Mouse (Mus musculus) limb, embryonic 14.5 days (tissue): ENCODE data around the gene Ifih1. TPM values are rescaled to one million over a fixed set of nuclear protein-coding genes. Genes with fewer than 3 reads are reported as not detected.
A peak's percentile ranks its signal among the peaks of the same experiment; 100 is the strongest.

Source experiments
- ATAC-seq: fragments of 200-750 bp; cut with Nextera tagmentation; 2 replicates; pipeline ENCODE4 v1.8.0; 2017; ENCODE audit warnings: low read depth, moderate number of reproducible peaks, moderate TSS enrichment; ENCODE audit not compliant: low FRiP score
- DNase-seq: peaks from one replicate; pipeline ENCODE4 v3.0.0-alpha.2; 2015; ENCODE audit warnings: low spot score
- H3K27ac ChIP-seq: fragments of 300-500 bp; sonication (generic); replicated peaks from 2 replicates; pipeline ENCODE4 v1.5.1; 2014; ENCODE audit warnings: low read depth, mild to moderate bottlenecking, low read length, moderate library complexity, mixed read lengths
- H3K27me3 ChIP-seq: fragments of 300-500 bp; sonication (generic); 2 replicates; pipeline ENCODE4 v1.6.1; 2014; ENCODE audit warnings: low read length, mixed read lengths; ENCODE audit not compliant: control insufficient read depth, insufficient read depth
- H3K36me3 ChIP-seq: fragments of 300-500 bp; sonication (generic); 2 replicates; pipeline ENCODE4 v1.6.1; 2014; ENCODE audit warnings: mild to moderate bottlenecking, low read length, moderate library complexity, mixed read lengths; ENCODE audit not compliant: control insufficient read depth, insufficient read depth
- H3K4me1 ChIP-seq: fragments of 300-500 bp; sonication (generic); 2 replicates; pipeline ENCODE4 v1.6.1; 2014; ENCODE audit warnings: antibody characterized with exemption, low read length, mixed read lengths; ENCODE audit not compliant: control insufficient read depth, insufficient read depth
- H3K4me2 ChIP-seq: fragments of 300-500 bp; sonication (generic); replicated peaks from 2 replicates; pipeline ENCODE4 v1.6.1; 2014; ENCODE audit warnings: low read depth, mild to moderate bottlenecking, low read length, moderate library complexity; ENCODE audit not compliant: severe bottlenecking
- H3K4me3 ChIP-seq: fragments of 300-500 bp; sonication (generic); replicated peaks from 2 replicates; pipeline ENCODE4 v1.5.1; 2014; ENCODE audit warnings: low read length
- H3K9ac ChIP-seq: fragments of 300-500 bp; sonication (generic); 2 replicates; pipeline ENCODE4 v1.6.1; 2014; ENCODE audit warnings: mild to moderate bottlenecking, low read depth, low read length, moderate library complexity; ENCODE audit not compliant: severe bottlenecking
- H3K9me3 ChIP-seq: fragments of 300-500 bp; sonication (generic); 2 replicates; pipeline ENCODE4 v1.6.1; 2016; ENCODE audit warnings: low read length; ENCODE audit not compliant: control insufficient read depth
- POLR2A ChIP-seq: fragments of 200-500 bp; IDR thresholded peaks from 2 replicates; pipeline ENCODE4 v1.8.0; 2012; ENCODE audit warnings: inconsistent platforms, mild to moderate bottlenecking, moderate library complexity, borderline replicate concordance; ENCODE audit not compliant: insufficient read depth, insufficient read length; ENCODE audit errors: extremely low read depth
- WGBS: fragments of 180-500 bp; shearing (Covaris S2); extraction: QIAGEN DNeasy Blood & Tissue Kit; methylation state at CpG from one replicate; pipeline ENCODE4 v1.1.7; 2014; 5-methylcytosine and 5-hydroxymethylcytosine counted together
- polyA plus RNA-seq, 2 experiments: library from polyadenylated mRNA; depleted of rRNA in 1 of 2; stranded (reverse) in 1 of 2; unstranded in 1 of 2; fragments of >200 nt; fragmentation: Nextera tagmentation in 1 of 2; extraction: Ambion mirVana in 1 of 2; gene quantifications; 2 replicates each; pipeline versions ENCODE4 v1.2.1 to v1.2.3; 2012 to 2014

Gene Ifih1
- polyA plus RNA-seq, 2 experiments: 0.75 to 2.7 TPM

GRCm38 (mm10) chr2:62589333-62589732 lies 56.7 kb downstream of the Ifih1 start:
- no peak overlapping the region for H3K4me3 ChIP-seq
- DNase-seq: no peak
- no peaks in the 10 kb centered on the region for H3K9me3 ChIP-seq
- no peak for TF ChIP-seq POLR2A
- no peak overlapping the region for H3K27ac ChIP-seq
- H3K27me3 ChIP-seq: no peaks in the 10 kb centered on the region
- no peak overlapping the region for H3K9ac ChIP-seq
- H3K36me3 ChIP-seq: no peaks in the 10 kb centered on the region
- no peaks in the 10 kb centered on the region for H3K4me1 ChIP-seq
- 36% methylated on average over 4 of the region's 4 CpGs for WGBS
- no peak overlapping the region for H3K4me2 ChIP-seq
- ATAC-seq: no peak

GRCm38 (mm10) chr2:62585769-62586168 lies 60.3 kb downstream of the Ifih1 start:
- no peaks in the 10 kb centered on the region for H3K36me3 ChIP-seq
- no peak overlapping the region for H3K27ac ChIP-seq
- DNase-seq: no peak
- H3K4me1 ChIP-seq: no peaks in the 10 kb centered on the region
- WGBS: 88% methylated on average over 5 of the region's 5 CpGs
- no peak for TF ChIP-seq POLR2A
- H3K27me3 ChIP-seq: no peaks in the 10 kb centered on the region
- no peak for ATAC-seq
- H3K4me2 ChIP-seq: no peak overlapping the region
- no peak overlapping the region for H3K9ac ChIP-seq
- H3K9me3 ChIP-seq: no peaks in the 10 kb centered on the region
- H3K4me3 ChIP-seq: no peak overlapping the region

- no peak for TF ChIP-seq POLR2A
- 61% methylated on average over 3 of the region's 3 CpGs for WGBS
- H3K27me3 ChIP-seq: no peaks in the 10 kb centered on the region
- H3K27ac ChIP-seq: 0 out of 2 replicates have a peak overlapping the region, but pooled peaks have one; percentile 53
- no peaks in the 10 kb centered on the region for H3K9me3 ChIP-seq
- no peak for ATAC-seq
- H3K4me3 ChIP-seq: no peak overlapping the region
- H3K4me1 ChIP-seq: peaks cover 9% of the 10 kb centered on the region
- H3K9ac ChIP-seq: no peak overlapping the region
- DNase-seq: no peak
- H3K36me3 ChIP-seq: no peaks in the 10 kb centered on the region
- H3K4me2 ChIP-seq: no peak overlapping the region
Measured at GRCm38 (mm10) chr2:62574962-62575361, 71.1 kb downstream of the Ifih1 start.

- WGBS: 49% methylated on average over 7 of the region's 7 CpGs
Measured at GRCm38 (mm10) chr2:62574250-62574649, 71.8 kb downstream of the Ifih1 start.

GRCm38 (mm10) chr2:62573753-62574159 lies 72.3 kb downstream of the Ifih1 start, which contains the start of gene Fap:
TSS of gene Fap (minus strand) at chr2:62574075.
- H3K9ac ChIP-seq: peak within 1 kb of the TSS; percentile 45
- no peaks in the 10 kb centered on the region for H3K36me3 ChIP-seq
- H3K27ac ChIP-seq: peak within 1 kb of the TSS; percentile 83
- H3K4me2 ChIP-seq: peak within 1 kb of the TSS; percentile 48
- TF ChIP-seq POLR2A: no peak
- H3K9me3 ChIP-seq: no peaks in the 10 kb centered on the region
- peaks cover 9% of the 10 kb centered on the region for H3K4me1 ChIP-seq
- no peaks in the 10 kb centered on the region for H3K27me3 ChIP-seq
- 14% methylated on average over 12 of the region's 12 CpGs for WGBS
- peak within 1 kb of the TSS; percentile 37 for H3K4me3 ChIP-seq
- DNase-seq: peak; percentile 85
- peak; percentile 88 for ATAC-seq

More at GRCm38 (mm10) chr2:62574250-62574649, 71.8 kb downstream of the Ifih1 start:
- DNase-seq (no peak), ATAC-seq (peak; percentile 67)
- H3K4me1 ChIP-seq: peaks cover 9% of the 10 kb centered on the region
- peak overlapping the region; percentile 48; the same call in 1 of the 2 replicates for H3K4me2 ChIP-seq
- H3K27me3 ChIP-seq: no peaks in the 10 kb centered on the region
- H3K27ac ChIP-seq: peak overlapping the region; percentile 83
- TF ChIP-seq POLR2A: no peak
- no peaks in the 10 kb centered on the region for H3K36me3 ChIP-seq
- H3K9ac ChIP-seq: no peak overlapping the region
- H3K9me3 ChIP-seq: no peaks in the 10 kb centered on the region
- H3K4me3 ChIP-seq: peak overlapping the region; percentile 37
